Mouse (Mus musculus): ENCODE measurements at regions not wholly inside any gene's neighbourhood (a gene's known extent, or its start where the extent isn't known, plus 50 kb on each side); places are given as distances from the start of the nearest gene placed in this dataset.

GRCm38 (mm10) chr2:72855971-72856755 is 124.1 kb downstream of the Sp3 start:
- TF ChIP-seq CTCF (IDR thresholded peaks at IDR 0.05; ENCODE audit: extremely low read depth, insufficient read length, insufficient replicate concordance, low read depth, low read length): no peak
- TF ChIP-seq POLR2A (IDR thresholded peaks at IDR 0.05; ENCODE audit: low read depth, low read length): no peak

Measured in small intestine, adult 2 months (tissue).